Mouse (Mus musculus) T-cell, adult 66 days (primary cell): ENCODE results near the gene Megf6. TPM values are rescaled to one million over a fixed set of nuclear protein-coding genes. Genes with fewer than 3 reads are reported as not detected.

Experiments
- total RNA-seq, 2 experiments: library from RNA; stranded (reverse); gene quantifications; 3 replicates in 1 of 2; 4 replicates in 1 of 2; pipeline ENCODE4 v1.2.4; 2023

Megf6 gene
- under 1 TPM in 1 of 2 experiments, not detected in 1; 0.09 TPM for total RNA-seq

GRCm38 (mm10) chr4:154170506-154171150, at the start of gene Megf6:
Gene Megf6 (plus strand): TSS chr4:154170730.

GRCm38 (mm10) chr4:154140182-154140212, 30.5 kb upstream of the Megf6 start, which contains the start of gene Trp73:
Gene Trp73 (minus strand): TSS chr4:154140208.

GRCm38 (mm10) chr4:154142211-154143040, 28.1 kb upstream of the Megf6 start, which contains the start of gene Wrap73:
Gene Wrap73 (plus strand): TSS chr4:154142372.

GRCm38 (mm10) chr4:154160538-154161390, 9.8 kb upstream of the Megf6 start, which contains the start of gene Tprgl:
Gene Tprgl (minus strand): TSS chr4:154160666.

GRCm38 (mm10) chr4:154301466-154301881, 130.9 kb downstream of the Megf6 start, which contains the start of gene Arhgef16:
Gene Arhgef16 (minus strand): TSS chr4:154301676.

Other genes starting within 250 kb of the Megf6 start
- 10 to 100 TPM; 18.9 to 24.3 TPM for gene A430005L14Rik, start 213.5 kb upstream of the Megf6 start, total RNA-seq
- 10 to 100 TPM; 30.7 to 37.0 TPM for gene Dffb, start 195.6 kb upstream of the Megf6 start, total RNA-seq
- 10 to 100 TPM; 15.6 to 21.1 TPM for gene Cep104, start 195.5 kb upstream of the Megf6 start, total RNA-seq
- 10 to 100 TPM; 65.8 to 68.6 TPM for gene Lrrc47, start 159.0 kb upstream of the Megf6 start, total RNA-seq
- gene Smim1, start 144.5 kb upstream of the Megf6 start, total RNA-seq = not detected
- gene Ccdc27, start 128.1 kb upstream of the Megf6 start, total RNA-seq = not detected
- not detected for gene Trp73, start 30.5 kb upstream of the Megf6 start, total RNA-seq
- 10 to 100 TPM; 18.6 to 21.9 TPM for gene Wrap73, start 28.4 kb upstream of the Megf6 start, total RNA-seq
- gene Tprgl, start 10.1 kb upstream of the Megf6 start, total RNA-seq = 100 to 1,000 TPM; 179 to 184 TPM
- gene Arhgef16, start 130.9 kb downstream of the Megf6 start, total RNA-seq = under 1 TPM; 0.20 to 0.24 TPM
- gene B230104I21Rik, start 165.4 kb downstream of the Megf6 start, total RNA-seq = not detected